ENCODE assay signal across 32 mouse cellular contexts in genomic region chr13:46364202-46364912, GRCm38 (mm10). TPM values are rescaled to one million over a fixed set of nuclear protein-coding genes. Genes with fewer than 3 reads are reported as not detected.
DNase-seq lines count a peak whose midpoint lies in the region; ATAC-seq and TF ChIP-seq lines count a peak whose summit lies in the region.
"Had no signal": no experiment of that assay in that cellular context is flagged by ENCODE, and none has a peak within 500 bp of the region (broad histone marks: within the 10 kb centered on the region; RNA-seq: fewer than 3 reads in every experiment).

No protein-coding gene starts in this region.

- H3K4me1 ChIP-seq in forebrain, embryonic 15.5 days, result peaks cover 8% of the 10 kb centered on the region
- peaks cover 15% of the 10 kb centered on the region for H3K4me1 ChIP-seq in forebrain, embryonic 12.5 days
- H3K4me1 ChIP-seq: embryonic facial prominence, embryonic 12.5 days; liver, embryonic 15.5 days; neural tube, embryonic 15.5 days; stomach, embryonic 15.5 days had no signal

- ATAC-seq in forebrain, embryonic 15.5 days (replicated peaks), result no peak
- no peak for ATAC-seq in forebrain, embryonic 12.5 days (ENCODE audit: low FRiP score)
- peak; percentile 93 for ATAC-seq in inflammation-experienced regulatory T-cells, adult 6 months
- ATAC-seq in granulocyte monocyte progenitor cell, adult 5-6 weeks (replicated peaks; ENCODE audit: poor library complexity, severe bottlenecking), result no peak

- H3K4me3 ChIP-seq in forebrain, embryonic 15.5 days, result no peak overlapping the region
- no peak overlapping the region for H3K4me3 ChIP-seq in forebrain, embryonic 12.5 days (replicated peaks)
- no peak overlapping the region for H3K4me3 ChIP-seq in layer of hippocampus, adult 2 months
- H3K4me3 ChIP-seq: embryonic facial prominence, embryonic 12.5 days; forebrain, embryonic 10.5 days; heart, embryonic 12.5 days; hindbrain, embryonic 13.5 days; liver, embryonic 15.5 days; neural tube, embryonic 15.5 days; stomach, embryonic 15.5 days had no signal

- 80% methylated on average over 7 of the region's 7 CpGs for WGBS in forebrain, embryonic 15.5 days
- WGBS in forebrain, embryonic 12.5 days, result 85% methylated on average over 7 of the region's 7 CpGs

- no peak for DNase-seq in layer of hippocampus, adult 2 months (ENCODE audit: low spot score in 2 of 2)
- no peak for DNase-seq in layer of hippocampus, adult 9-10 months (ENCODE audit: low spot score)
- DNase-seq in liver, result no peak
- DNase-seq in kidney, adult 18-20 months, result no peak
- DNase-seq: adrenal gland, adult 8-10 months; cerebellum, adult 8-10 months; cerebellum, postnatal 25 days; embryo, embryonic 11 days; gastrocnemius, postnatal 14 days; heart, adult 18-20 months; heart, postnatal 4 days; kidney, adult 2 months; kidney, postnatal 36 days; lung, postnatal 14 days; midbrain, embryonic 14.5 days; retina, postnatal 1 day; right cerebral cortex, postnatal 14 days; thymus, postnatal 36 days had no signal

- H3K9ac ChIP-seq in forebrain, embryonic 15.5 days (replicated peaks), result no peak overlapping the region
- no peak overlapping the region for H3K9ac ChIP-seq in forebrain, embryonic 12.5 days
- H3K9ac ChIP-seq: embryonic facial prominence, embryonic 12.5 days; heart, embryonic 12.5 days; hindbrain, embryonic 13.5 days; liver, embryonic 15.5 days; lung, embryonic 14.5 days; neural tube, embryonic 15.5 days; stomach, embryonic 15.5 days had no signal

- H3K36me3 ChIP-seq in forebrain, embryonic 15.5 days, result no peaks in the 10 kb centered on the region
- no peaks in the 10 kb centered on the region for H3K36me3 ChIP-seq in forebrain, embryonic 12.5 days (replicated peaks)
- H3K36me3 ChIP-seq: embryonic facial prominence, embryonic 12.5 days; forebrain, embryonic 10.5 days; heart, embryonic 12.5 days; hindbrain, embryonic 13.5 days; liver, embryonic 15.5 days; neural tube, embryonic 15.5 days; stomach, embryonic 15.5 days had no signal

- H3K4me2 ChIP-seq in forebrain, embryonic 15.5 days (replicated peaks), result no peak overlapping the region
- no peak overlapping the region for H3K4me2 ChIP-seq in forebrain, embryonic 12.5 days
- H3K4me2 ChIP-seq: embryonic facial prominence, embryonic 12.5 days; heart, embryonic 12.5 days; hindbrain, embryonic 13.5 days; liver, embryonic 15.5 days; lung, embryonic 14.5 days; neural tube, embryonic 15.5 days; stomach, embryonic 15.5 days had no signal

- no peaks in the 10 kb centered on the region for H3K27me3 ChIP-seq in forebrain, embryonic 15.5 days
- H3K27me3 ChIP-seq in forebrain, embryonic 12.5 days, result no peaks in the 10 kb centered on the region
- H3K27me3 ChIP-seq: embryonic facial prominence, embryonic 12.5 days; heart, embryonic 12.5 days; hindbrain, embryonic 13.5 days; liver, embryonic 15.5 days; neural tube, embryonic 15.5 days; stomach, embryonic 15.5 days had no signal

- H3K27ac ChIP-seq in forebrain, embryonic 15.5 days (replicated peaks), result peak overlapping the region; percentile 74; the same call in 1 of the 2 replicates
- no peak overlapping the region for H3K27ac ChIP-seq in forebrain, embryonic 12.5 days
- peak overlapping the region; percentile 79 for H3K27ac ChIP-seq in layer of hippocampus, adult 2 months
- H3K27ac ChIP-seq: embryonic facial prominence, embryonic 12.5 days; forebrain, embryonic 10.5 days; hindbrain, embryonic 13.5 days; liver, embryonic 15.5 days; neural tube, embryonic 15.5 days; stomach, embryonic 15.5 days had no signal

- TF ChIP-seq CTCF in layer of hippocampus, adult 2 months (conservative IDR thresholded peaks at IDR 0.05), result no peak

- H3K9me3 ChIP-seq in forebrain, embryonic 15.5 days, result no peaks in the 10 kb centered on the region
- peaks cover 5% of the 10 kb centered on the region; the same call in 1 of the 2 replicates for H3K9me3 ChIP-seq in forebrain, embryonic 12.5 days
- H3K9me3 ChIP-seq: embryonic facial prominence, embryonic 12.5 days; forebrain, embryonic 10.5 days; heart, embryonic 12.5 days; hindbrain, embryonic 13.5 days; liver, embryonic 15.5 days; neural tube, embryonic 15.5 days; stomach, embryonic 15.5 days had no signal

RNA-seq across cellular contexts. Expression of gene Rbm24, which starts 53.9 kb away (rescaled TPM):
- polyA plus RNA-seq in forebrain, embryonic 15.5 days (2015; fragmentation: Nextera tagmentation; extraction: Ambion mirVana), result 9.4 and 9.7 TPM in 2 replicates
- 3.0 and 3.4 TPM in 2 replicates for polyA plus RNA-seq in forebrain, embryonic 12.5 days (2016; fragmentation: Nextera tagmentation; extraction: Ambion mirVana)
- 10 to 100 TPM; 20.2 to 24.7 TPM for total RNA-seq in layer of hippocampus, adult 2 months (2021)
- under 1 TPM in 2 of 3 experiments, not detected in 1; 0.15 to 0.67 TPM for polyA plus RNA-seq in inflammation-experienced regulatory T-cells, adult 6 months (2017; shearing (Covaris generic))
- not detected in 2 replicates for total RNA-seq in granulocyte monocyte progenitor cell, adult 5-6 weeks (2014; fragmentation: Nextera tagmentation)
- not detected in 2 replicates for total RNA-seq in granulocyte monocyte progenitor cell, adult 5-6 weeks (2017)
- total RNA-seq: monocyte, adult 5-6 weeks had no signal
- polyA plus RNA-seq: liver, adult 2 months had no signal
